In the genomic region with DNA sequence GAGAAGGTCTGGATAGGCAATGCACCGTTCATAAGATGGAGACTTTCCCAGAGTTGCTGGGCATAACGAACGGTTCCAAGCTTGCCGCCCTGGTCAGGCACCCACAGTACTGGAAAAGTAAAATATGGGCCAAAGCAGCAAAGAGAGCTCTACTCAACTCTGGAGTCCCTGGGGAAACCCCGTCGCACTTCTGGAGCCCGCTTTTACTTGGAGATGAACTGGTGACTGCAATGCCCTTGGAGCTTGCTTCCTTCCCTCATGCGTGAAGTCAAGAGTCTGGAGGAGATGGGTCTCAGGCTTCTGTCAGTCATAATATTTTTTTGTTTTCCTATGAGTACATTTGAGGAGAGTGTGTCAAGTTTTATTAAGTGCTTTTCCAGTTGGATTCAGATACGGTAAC, we compare ENCODE assay signal across 19 mouse cellular contexts.
A peak's percentile ranks its signal among the peaks of the same experiment; 100 is the strongest.
DNase-seq lines count a peak whose midpoint lies in the region; ATAC-seq and TF ChIP-seq lines count a peak whose summit lies in the region.
"Had no signal": no experiment of that assay in that cellular context is flagged by ENCODE, and none has a peak within 500 bp of the region (broad histone marks: within the 10 kb centered on the region; RNA-seq: fewer than 3 reads in every experiment).

No protein-coding gene starts in this region.

- H3K4me2 ChIP-seq in midbrain, embryonic 11.5 days: no peak overlapping the region
- H3K4me2 ChIP-seq in midbrain, embryonic 14.5 days (ENCODE audit: low read length): no peak overlapping the region
- H3K4me2 ChIP-seq in CH12.LX (ENCODE audit: insufficient read depth, low read depth, poor library complexity, severe bottlenecking): peak overlapping the region; percentile 29; the same call in 1 of the 2 replicates
- no peak overlapping the region for H3K4me2 ChIP-seq in forebrain, embryonic 12.5 days

- no peak for TF ChIP-seq RAD21 in CH12.LX (IDR thresholded peaks at IDR 0.05; ENCODE audit: low read depth, low read length)

- TF ChIP-seq CTCF in CH12.LX (conservative IDR thresholded peaks at IDR 0.05 in 1 of 2, IDR thresholded peaks at IDR 0.05 in 1 of 2; ENCODE audit: low read depth in 2 of 2, low read length in 2 of 2): no peak

- no peak overlapping the region for H3K9ac ChIP-seq in midbrain, embryonic 11.5 days (ENCODE audit: low read length)
- no peak overlapping the region for H3K9ac ChIP-seq in midbrain, embryonic 14.5 days (replicated peaks; ENCODE audit: low read length)
- H3K9ac ChIP-seq in CH12.LX (ENCODE audit: insufficient read depth, low read depth): no peak overlapping the region
- H3K9ac ChIP-seq in forebrain, embryonic 12.5 days: no peak overlapping the region

- H3K36me3 ChIP-seq in midbrain, embryonic 11.5 days (ENCODE audit: control insufficient read depth, insufficient read depth, low read length): no peaks in the 10 kb centered on the region
- no peaks in the 10 kb centered on the region for H3K36me3 ChIP-seq in midbrain, embryonic 14.5 days (ENCODE audit: control insufficient read depth, insufficient read depth, low read length)
- H3K36me3 ChIP-seq in CH12.LX (replicated peaks in 1 of 2; ENCODE audit: control insufficient read depth in 1 of 2, insufficient read depth in 1 of 2, low read length in 1 of 2): no peaks in the 10 kb centered on the region
- no peaks in the 10 kb centered on the region for H3K36me3 ChIP-seq in forebrain, embryonic 12.5 days (replicated peaks)
- H3K36me3 ChIP-seq: G1E had no signal

- H3K27ac ChIP-seq in midbrain, embryonic 11.5 days (ENCODE audit: low read depth, low read length): no peak overlapping the region
- no peak overlapping the region for H3K27ac ChIP-seq in midbrain, embryonic 14.5 days (replicated peaks; ENCODE audit: low read depth, low read length)
- H3K27ac ChIP-seq in CH12.LX (ENCODE audit: insufficient read depth, low read depth): no peak overlapping the region
- H3K27ac ChIP-seq in forebrain, embryonic 12.5 days: no peak overlapping the region

- ATAC-seq in midbrain, embryonic 11.5 days (ENCODE audit: low FRiP score): no peak
- ATAC-seq in midbrain, embryonic 14.5 days (ENCODE audit: low FRiP score, low TSS enrichment): no peak
- no peak for ATAC-seq in forebrain, embryonic 12.5 days (ENCODE audit: low FRiP score)
- ATAC-seq: activated CD4-positive, CD25-positive, alpha-beta regulatory T cell, adult 4 months; CD4-positive, CD25-positive, alpha-beta regulatory T cell, adult 4 months; Patski had no signal

- TF ChIP-seq POLR2A in CH12.LX (IDR thresholded peaks at IDR 0.05; ENCODE audit: low read depth, low read length): no peak

- H3K79me2 ChIP-seq in CH12.LX (replicated peaks; ENCODE audit: control insufficient read depth, extremely low read depth, insufficient read depth, poor library complexity, severe bottlenecking): no peaks in the 10 kb centered on the region

- H3K9me3 ChIP-seq in midbrain, embryonic 11.5 days (ENCODE audit: control insufficient read depth, low read length): no peaks in the 10 kb centered on the region
- H3K9me3 ChIP-seq in midbrain, embryonic 14.5 days (ENCODE audit: control insufficient read depth, low read length): no peaks in the 10 kb centered on the region
- H3K9me3 ChIP-seq in CH12.LX (replicated peaks; ENCODE audit: low read length): no peaks in the 10 kb centered on the region
- no peaks in the 10 kb centered on the region for H3K9me3 ChIP-seq in forebrain, embryonic 12.5 days
- H3K9me3 ChIP-seq: G1E had no signal

- TF ChIP-seq EP300 in CH12.LX (IDR thresholded peaks at IDR 0.05; ENCODE audit: low read length): 0 out of 2 replicates have a peak, but pooled peaks have one; percentile 32

- H3K27me3 ChIP-seq in midbrain, embryonic 11.5 days (ENCODE audit: control insufficient read depth, insufficient read depth, low read length): no peaks in the 10 kb centered on the region
- no peaks in the 10 kb centered on the region for H3K27me3 ChIP-seq in midbrain, embryonic 14.5 days (ENCODE audit: control insufficient read depth, insufficient read depth, low read length)
- no peaks in the 10 kb centered on the region for H3K27me3 ChIP-seq in CH12.LX (replicated peaks)
- H3K27me3 ChIP-seq in forebrain, embryonic 12.5 days: no peaks in the 10 kb centered on the region
- H3K27me3 ChIP-seq: Patski had no signal

- peak; percentile 75 for DNase-seq in midbrain, embryonic 11.5 days (ENCODE audit: low spot score, missing footprints)
- DNase-seq in midbrain, embryonic 14.5 days: no peak
- peak; percentile 65 for DNase-seq in CH12.LX (ENCODE audit: extremely low read depth)
- DNase-seq: adrenal gland, adult 2 months; adrenal gland, adult 8-10 months; adrenal gland, postnatal 10 days; adrenal gland, postnatal 14 days; adrenal gland, postnatal 25 days; adrenal gland, postnatal 36 days; B cell, adult 2 months; cerebellum, adult 11 months; cerebellum, adult 11-12 months; cerebellum, adult 18-20 months; cerebellum, adult 2 months had no signal

- H3K4me3 ChIP-seq in midbrain, embryonic 11.5 days (ENCODE audit: low read depth, low read length): no peak overlapping the region
- H3K4me3 ChIP-seq in midbrain, embryonic 14.5 days (replicated peaks; ENCODE audit: low read depth, low read length): no peak overlapping the region
- H3K4me3 ChIP-seq in CH12.LX (replicated peaks in 1 of 3; ENCODE audit: low read depth in 2 of 3, low read length in 2 of 3, poor library complexity in 1 of 3): no peak overlapping the region
- H3K4me3 ChIP-seq in forebrain, embryonic 12.5 days (replicated peaks): no peak overlapping the region

- no peaks in the 10 kb centered on the region for H3K4me1 ChIP-seq in midbrain, embryonic 11.5 days (ENCODE audit: control insufficient read depth, insufficient read depth, low read length)
- H3K4me1 ChIP-seq in midbrain, embryonic 14.5 days (ENCODE audit: control insufficient read depth, insufficient read depth, low read length): no peaks in the 10 kb centered on the region
- peaks cover 0 to 25% of the 10 kb centered on the region in 2 experiments; a peak in 2 of 4 replicates for H3K4me1 ChIP-seq in CH12.LX (ENCODE audit: control insufficient read depth in 1 of 2, insufficient read depth in 2 of 2)
- no peaks in the 10 kb centered on the region for H3K4me1 ChIP-seq in forebrain, embryonic 12.5 days

- in situ Hi-C loops in CH12.LX (cut with MboI; ENCODE audit: low pct_ligation_motif_present, low pct_unique_long_range_greater_than_20kb, low sequenced_read_pairs): no loop called here

- WGBS in midbrain, embryonic 11.5 days: 93% methylated on average over 9 of the region's 9 CpGs
- 90% methylated on average over 9 of the region's 9 CpGs for WGBS in midbrain, embryonic 14.5 days
- 95% methylated on average over 9 of the region's 9 CpGs for WGBS in forebrain, embryonic 12.5 days

- dilution Hi-C loops in CH12.LX (cut with MboI; ENCODE audit: extremely low pct_ligation_motif_present, extremely low pct_unique_long_range_greater_than_20kb, low sequenced_read_pairs): no loop called here

TF ChIP-seq in CH12.LX, 34 proteins besides CTCF, POLR2A, EP300 and RAD21:
- TF ChIP-seq ETS1 (conservative IDR thresholded peaks at IDR 0.05; ENCODE audit: low read depth, low read length) (no peak), IRF4 (IDR thresholded peaks at IDR 0.05; ENCODE audit: low read depth, low read length) (peak; percentile 66; the same call in 1 of the 2 replicates), E2F4 (IDR thresholded peaks at IDR 0.05; ENCODE audit: insufficient replicate concordance, low read depth, low read length) (no peak)
